Mouse (Mus musculus) heart, postnatal 0 days (tissue): ENCODE results near the gene Slmap. TPM values are rescaled to one million over a fixed set of nuclear protein-coding genes. Genes with fewer than 3 reads are reported as not detected.

Experiments
- ATAC-seq: fragments of 200-750 bp; cut with Nextera tagmentation; 2 replicates; pipeline ENCODE4 v1.8.0; 2017; ENCODE audit warnings: low read depth, moderate number of reproducible peaks, moderate library complexity; ENCODE audit not compliant: insufficient read depth
- DNase-seq: peaks from one replicate; pipeline ENCODE4 v3.0.0-alpha.2; 2016; ENCODE audit warnings: low spot score
- H3K27ac ChIP-seq: fragments of 300-500 bp; sonication (generic); 2 replicates; pipeline ENCODE4 v1.5.1; 2014; ENCODE audit warnings: low read depth, mild to moderate bottlenecking
- H3K27me3 ChIP-seq: fragments of 300-500 bp; sonication (generic); 2 replicates; pipeline ENCODE4 v1.6.1; 2014; ENCODE audit warnings: low read length, mixed read lengths; ENCODE audit not compliant: control insufficient read depth, insufficient read depth
- H3K36me3 ChIP-seq: fragments of 300-500 bp; sonication (generic); replicated peaks from 2 replicates; pipeline ENCODE4 v1.6.1; 2014; ENCODE audit warnings: low read length, mixed read lengths; ENCODE audit not compliant: control insufficient read depth, insufficient read depth
- H3K4me1 ChIP-seq: fragments of 300-500 bp; sonication (generic); 2 replicates; pipeline ENCODE4 v1.6.1; 2014; ENCODE audit warnings: antibody characterized with exemption; ENCODE audit not compliant: control insufficient read depth, insufficient read depth
- H3K4me2 ChIP-seq: fragments of 300-500 bp; sonication (generic); 2 replicates; pipeline ENCODE4 v1.6.1; 2014; ENCODE audit warnings: low read depth, mild to moderate bottlenecking, low read length, moderate library complexity
- H3K4me3 ChIP-seq: fragments of 300-500 bp; sonication (generic); 2 replicates; pipeline ENCODE4 v1.5.1; 2014; ENCODE audit warnings: low read depth, low read length
- H3K9ac ChIP-seq: fragments of 300-500 bp; sonication (generic); replicated peaks from 2 replicates; pipeline ENCODE4 v1.6.1; 2014; ENCODE audit warnings: low read depth, low read length, mixed read lengths
- H3K9me3 ChIP-seq: fragments of 300-500 bp; sonication (generic); replicated peaks from 2 replicates; pipeline ENCODE4 v1.6.1; 2016; ENCODE audit warnings: low read length; ENCODE audit not compliant: control insufficient read depth
- CTCF ChIP-seq: IDR thresholded peaks from 2 replicates; pipeline ENCODE4 v1.5.1; 2016; ENCODE audit warnings: antibody characterized with exemption, control low read depth, low read depth
- EP300 ChIP-seq: IDR thresholded peaks from 2 replicates; pipeline ENCODE4 v1.6.1; 2016; ENCODE audit warnings: antibody characterized with exemption, low read depth
- WGBS: fragments of 180-500 bp; shearing (Covaris S2); extraction: QIAGEN DNeasy Blood & Tissue Kit; methylation state at CpG from one replicate; pipeline ENCODE4 v1.1.7; 2014; 5-methylcytosine and 5-hydroxymethylcytosine counted together
- polyA plus RNA-seq: library from polyadenylated mRNA; unstranded; fragments of >200 nt; fragmentation: Nextera tagmentation; extraction: Ambion mirVana; gene quantifications from 2 replicates; pipeline ENCODE4 v1.2.1, GENCODE M21; 2015
- total RNA-seq: library from RNA; depleted of rRNA; stranded (reverse); fragments of >200 nt; gene quantifications from 2 replicates; pipeline ENCODE4 v1.2.3, GENCODE M21; 2014; ENCODE audit warnings: low replicate concordance

Gene Slmap
- total and polyA plus RNA-seq, 2 experiments from 2014 or later = 140 to 146 TPM

DNA sequence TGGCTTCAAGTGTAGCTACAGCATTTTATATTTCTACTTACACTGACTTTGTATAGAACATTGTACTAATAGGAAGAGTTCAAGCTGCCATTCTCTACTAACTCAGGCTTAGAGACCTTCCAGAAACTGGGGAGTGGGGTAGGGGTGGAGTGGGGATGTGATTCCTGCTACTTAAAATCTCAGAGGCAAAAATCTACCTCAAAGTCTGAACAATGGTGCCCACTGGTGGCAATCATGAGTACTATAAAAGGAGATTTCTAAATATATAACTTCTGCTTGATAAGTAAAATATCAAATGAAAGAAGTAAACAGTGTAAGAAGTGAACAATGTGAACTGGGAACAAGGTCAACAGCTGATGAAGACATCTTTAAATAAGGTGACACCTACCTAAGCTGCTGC, 75.2 kb downstream of the Slmap start:
- H3K36me3 ChIP-seq = peaks cover 54% of the 10 kb centered on the region
- H3K9me3 ChIP-seq = no peaks in the 10 kb centered on the region
- H3K9ac ChIP-seq = no peak overlapping the region
- ATAC-seq (no peak), DNase-seq (peak; percentile 28)
- no peak overlapping the region for H3K4me2 ChIP-seq
- no peak overlapping the region for H3K27ac ChIP-seq
- no peaks in the 10 kb centered on the region for H3K27me3 ChIP-seq
- TF ChIP-seq EP300 = no peak
- peak; percentile 48 for TF ChIP-seq CTCF
- H3K4me3 ChIP-seq = no peak overlapping the region
- no peaks in the 10 kb centered on the region for H3K4me1 ChIP-seq

DNA sequence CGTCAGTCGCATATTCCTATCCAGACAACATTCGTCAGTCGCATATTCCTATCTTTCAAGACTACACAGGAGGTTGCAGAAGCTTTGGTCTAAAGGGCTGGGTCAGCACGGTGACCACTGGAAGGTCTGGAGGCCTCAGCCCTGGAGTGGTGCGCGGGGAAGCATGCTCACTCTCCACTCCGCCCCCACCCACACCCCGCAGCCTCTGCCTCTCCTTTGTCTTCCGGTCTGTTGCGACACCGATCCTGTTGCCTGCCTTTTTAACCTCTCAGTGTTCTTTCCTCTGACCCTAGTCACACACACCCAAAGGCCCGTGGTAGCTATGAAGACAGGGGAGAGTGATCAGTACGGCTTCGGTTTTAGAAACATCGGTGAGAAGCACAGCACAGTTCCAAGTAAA, 79.9 kb downstream of the Slmap start:
- Histone ChIP-seq H3K27me3 (no peaks in the 10 kb centered on the region), H3K9ac (no peak overlapping the region), H3K36me3 (peaks cover 18% of the 10 kb centered on the region), H3K4me3 (no peak overlapping the region), H3K4me2 (no peak overlapping the region), H3K27ac (no peak overlapping the region), H3K4me1 (0 out of 2 replicates have a peak, but pooled peaks cover 6% of the 10 kb centered on the region), H3K9me3 (no peaks in the 10 kb centered on the region)
- WGBS = 50% methylated on average over 16 of the region's 16 CpGs
- TF ChIP-seq EP300 (no peak), CTCF (no peak)
- ATAC-seq = no peak
- no peak for DNase-seq

DNA sequence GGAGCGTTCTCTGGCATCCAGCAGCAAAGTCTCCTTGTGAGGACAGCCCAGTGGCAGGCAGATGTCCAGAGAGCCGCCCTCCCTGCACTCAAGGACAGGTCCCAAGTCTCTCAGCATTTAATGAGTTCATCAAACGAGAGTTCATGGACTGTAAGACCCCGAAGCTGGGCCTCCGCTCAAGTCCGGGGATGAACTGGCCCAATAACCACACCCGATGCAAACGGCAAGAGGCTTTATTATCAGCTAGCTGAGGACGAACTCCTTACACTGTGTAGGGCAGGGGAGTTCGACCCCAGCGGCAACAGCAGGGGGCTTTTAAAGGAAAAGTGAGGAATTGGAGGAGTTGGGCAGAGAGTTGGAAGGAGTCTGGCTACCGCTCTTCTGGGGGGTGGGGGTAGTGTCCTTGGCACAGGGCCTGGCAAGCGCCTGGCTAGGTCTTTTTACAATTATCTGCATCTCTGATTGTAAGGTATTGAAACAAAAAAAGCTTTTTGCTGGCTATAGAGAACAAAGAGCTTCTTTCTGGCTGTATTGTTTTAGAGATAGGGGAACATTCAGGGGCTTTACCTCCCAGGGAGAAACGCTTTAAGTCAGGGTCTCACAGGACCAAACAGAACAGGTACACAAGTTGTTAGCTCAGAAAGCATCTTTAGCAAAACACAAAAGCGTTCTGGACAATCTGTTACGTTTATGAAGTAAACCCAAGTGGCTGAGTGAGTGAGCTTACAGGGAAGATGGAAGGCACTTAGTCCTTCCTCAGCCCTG, 84.5 kb downstream of the Slmap start:
- 26% methylated on average over 16 of the region's 16 CpGs for WGBS
- Histone ChIP-seq H3K27me3 (no peaks in the 10 kb centered on the region), H3K4me1 (peaks cover 16% of the 10 kb centered on the region), H3K9me3 (no peaks in the 10 kb centered on the region), H3K4me2 (peak overlapping the region; percentile 61), H3K36me3 (no peaks in the 10 kb centered on the region), H3K27ac (peak overlapping the region; percentile 73), H3K4me3 (peak overlapping the region; percentile 31), H3K9ac (peak overlapping the region; percentile 52)
- TF ChIP-seq EP300 (no peak), CTCF (no peak)
- DNase-seq (peak; percentile 29), ATAC-seq (peak; percentile 62; the same call in 1 of the 2 replicates)

DNA sequence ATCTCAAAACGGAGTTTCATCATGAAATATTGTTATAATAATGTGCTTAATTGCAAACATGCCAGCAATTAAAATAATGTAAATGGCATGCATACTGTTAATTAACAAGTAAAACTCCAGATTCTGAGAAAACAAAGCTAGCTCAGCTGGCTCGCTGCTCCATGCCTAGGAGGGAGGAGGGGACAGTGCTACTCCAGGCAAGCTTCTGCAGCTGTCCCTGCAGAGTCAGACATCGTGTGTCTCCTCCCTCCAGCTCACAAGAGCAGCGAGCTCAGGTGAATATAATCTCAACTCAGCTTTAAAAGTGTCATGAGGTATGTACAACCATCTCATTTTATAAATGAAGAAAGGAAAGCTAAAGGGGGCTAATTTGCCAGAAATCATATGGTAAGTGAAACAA, 86.2 kb downstream of the Slmap start:
- no peak for TF ChIP-seq CTCF
- TF ChIP-seq EP300 = no peak
- Histone ChIP-seq H3K9ac (no peak overlapping the region), H3K9me3 (no peaks in the 10 kb centered on the region), H3K4me2 (peak overlapping the region; percentile 16; the same call in 1 of the 2 replicates), H3K4me3 (no peak overlapping the region), H3K27ac (peak overlapping the region; percentile 27), H3K36me3 (no peaks in the 10 kb centered on the region), H3K27me3 (no peaks in the 10 kb centered on the region), H3K4me1 (peaks cover 16% of the 10 kb centered on the region)
- WGBS = 43% methylated on average over 4 of the region's 4 CpGs
- no peak for DNase-seq
- ATAC-seq = no peak

DNA sequence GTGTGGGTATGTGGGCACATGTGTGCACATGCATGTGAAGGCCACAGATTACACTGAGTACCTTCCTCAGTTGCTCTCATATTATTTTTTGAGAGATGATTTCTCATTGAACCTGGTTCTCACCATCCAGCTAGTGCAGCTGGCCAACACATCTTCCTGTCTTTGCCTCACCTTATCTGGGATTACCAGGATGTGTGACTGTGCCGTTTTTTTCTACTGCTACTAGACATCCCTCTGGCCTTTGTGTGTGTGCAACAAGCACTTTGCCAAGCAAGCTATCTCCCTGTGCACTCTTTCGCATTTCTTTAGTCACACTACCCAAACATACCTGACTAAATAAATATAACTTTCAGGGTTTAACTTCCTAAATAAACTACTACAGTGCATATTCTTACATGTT, 87.5 kb downstream of the Slmap start:
- Histone ChIP-seq H3K4me2 (no peak overlapping the region), H3K9ac (no peak overlapping the region), H3K4me1 (peaks cover 21% of the 10 kb centered on the region), H3K27me3 (no peaks in the 10 kb centered on the region), H3K9me3 (no peaks in the 10 kb centered on the region), H3K36me3 (no peaks in the 10 kb centered on the region), H3K27ac (no peak overlapping the region), H3K4me3 (no peak overlapping the region)
- no peak for TF ChIP-seq CTCF
- TF ChIP-seq EP300 = no peak
- 45% methylated on average over 2 of the region's 2 CpGs for WGBS
- DNase-seq (no peak), ATAC-seq (no peak)

DNA sequence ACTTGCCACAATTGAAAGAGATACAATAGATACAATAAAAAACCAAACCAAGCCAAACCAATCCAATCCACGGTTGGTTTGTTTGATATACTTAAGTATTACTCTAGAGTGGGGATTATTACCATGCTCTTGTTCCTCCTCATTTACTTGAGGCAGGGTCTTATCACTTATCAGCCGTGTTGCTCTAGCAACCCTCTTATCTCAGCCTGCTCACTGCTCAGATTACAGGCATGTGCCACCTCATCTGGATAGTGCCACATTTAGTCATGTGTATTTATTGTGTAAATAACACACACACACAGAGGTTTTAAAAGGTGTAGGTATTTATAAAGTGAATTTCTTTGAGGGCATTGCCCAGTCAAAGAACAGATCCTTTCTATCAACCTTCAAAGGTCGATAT, 88.2 kb downstream of the Slmap start:
- Histone ChIP-seq H3K4me2 (no peak overlapping the region), H3K27ac (no peak overlapping the region), H3K9me3 (no peaks in the 10 kb centered on the region), H3K4me1 (peaks cover 21% of the 10 kb centered on the region), H3K27me3 (no peaks in the 10 kb centered on the region), H3K36me3 (no peaks in the 10 kb centered on the region), H3K4me3 (no peak overlapping the region), H3K9ac (no peak overlapping the region)
- WGBS = 42% methylated on average over 3 of the region's 3 CpGs
- DNase-seq = no peak
- TF ChIP-seq EP300 = no peak
- no peak for TF ChIP-seq CTCF
- ATAC-seq = no peak
